Mouse (Mus musculus) ES-E14 (cell line): Measurements from ENCODE around the gene Slc25a4.

Source experiments
- CHD2 ChIP-seq: IDR thresholded peaks from 2 replicates; pipeline ENCODE4 v1.6.1; 2014; ENCODE audit warnings: mild to moderate bottlenecking, low read depth, low read length, inconsistent platforms
- HCFC1 ChIP-seq: IDR thresholded peaks from 2 replicates; pipeline ENCODE4 v1.6.1; 2012; ENCODE audit warnings: low read length, inconsistent platforms, borderline replicate concordance; ENCODE audit not compliant: insufficient read depth
- ZC3H11A ChIP-seq: IDR thresholded peaks from 2 replicates; pipeline ENCODE4 v1.6.1; 2012; ENCODE audit warnings: low read depth, mild to moderate bottlenecking, inconsistent platforms, low read length, borderline replicate concordance
- ZNF384 ChIP-seq: IDR thresholded peaks from 2 replicates; pipeline ENCODE4 v1.6.1; 2012; ENCODE audit warnings: low read depth, low read length, inconsistent platforms

- TF ChIP-seq HCFC1 (no peak), ZNF384 (no peak), CHD2 (no peak), ZC3H11A (no peak)
Observed at GRCm38 (mm10) chr8:46257921-46258682, 47.0 kb upstream of the Slc25a4 start.
